Mouse (Mus musculus) lung, postnatal 0 days (tissue): ENCODE results near the gene Hba-a2. TPM values are rescaled to one million over a fixed set of nuclear protein-coding genes. Genes with fewer than 3 reads are reported as not detected.

Source experiments
- ATAC-seq: fragments of 200-750 bp; cut with Nextera tagmentation; 2 replicates; pipeline ENCODE4 v1.8.0; 2017; ENCODE audit warnings: moderate library complexity
- DNase-seq: peaks from one replicate; pipeline ENCODE4 v3.0.0-alpha.2; 2016; ENCODE audit warnings: low spot score
- H3K27ac ChIP-seq: fragments of 300-500 bp; sonication (generic); 2 replicates; pipeline ENCODE4 v1.5.1; 2014; ENCODE audit warnings: antibody characterized with exemption, mild to moderate bottlenecking, low read length, mixed read lengths
- H3K27me3 ChIP-seq: fragments of 300-500 bp; sonication (generic); replicated peaks from 2 replicates; pipeline ENCODE4 v1.6.1; 2014; ENCODE audit warnings: low read length, mixed read lengths; ENCODE audit not compliant: insufficient read depth
- H3K36me3 ChIP-seq: fragments of 300-500 bp; sonication (generic); 2 replicates; pipeline ENCODE4 v1.6.1; 2014; ENCODE audit warnings: low read length, mixed read lengths; ENCODE audit not compliant: insufficient read depth
- H3K4me1 ChIP-seq: fragments of 300-500 bp; sonication (generic); 2 replicates; pipeline ENCODE4 v1.6.1; 2014; ENCODE audit warnings: antibody characterized with exemption, low read depth, low read length, mixed read lengths; ENCODE audit not compliant: insufficient read depth
- H3K4me2 ChIP-seq: fragments of 300-500 bp; sonication (generic); replicated peaks from 2 replicates; pipeline ENCODE4 v1.6.1; 2014; ENCODE audit warnings: low read depth, mild to moderate bottlenecking, low read length, moderate library complexity, mixed read lengths
- H3K4me3 ChIP-seq: fragments of 300-500 bp; sonication (generic); 2 replicates; pipeline ENCODE4 v1.5.1; 2014; ENCODE audit warnings: low read depth, low read length
- H3K9ac ChIP-seq: fragments of 300-500 bp; sonication (generic); replicated peaks from 2 replicates; pipeline ENCODE4 v1.6.1; 2014; ENCODE audit warnings: low read depth, mild to moderate bottlenecking
- H3K9me3 ChIP-seq: fragments of 300-500 bp; sonication (generic); 2 replicates; pipeline ENCODE4 v1.6.1; 2016; ENCODE audit warnings: low read length, mixed read lengths
- CTCF ChIP-seq: IDR thresholded peaks from 2 replicates; pipeline ENCODE4 v1.5.1; 2016; ENCODE audit warnings: antibody characterized with exemption, mild to moderate bottlenecking
- EP300 ChIP-seq: IDR thresholded peaks from 2 replicates; pipeline ENCODE4 v1.6.1; 2016; ENCODE audit warnings: antibody characterized with exemption, mild to moderate bottlenecking, control low read depth
- WGBS: fragments of 180-500 bp; shearing (Covaris S2); extraction: QIAGEN DNeasy Blood & Tissue Kit; methylation state at CpG from one replicate; pipeline ENCODE4 v1.1.7; 2014; 5-methylcytosine and 5-hydroxymethylcytosine counted together
- polyA plus RNA-seq: library from polyadenylated mRNA; unstranded; fragments of >200 nt; fragmentation: Nextera tagmentation; extraction: Ambion mirVana; gene quantifications from 2 replicates; pipeline ENCODE4 v1.2.1, GENCODE M21; 2015

The Hba-a2 gene
- polyA plus RNA-seq, 1 experiment from 2014 or later, result 27,628 TPM

- ATAC-seq (no peak), DNase-seq (no peak)
- Histone ChIP-seq H3K27ac (no peak overlapping the region), H3K36me3 (no peaks in the 10 kb centered on the region), H3K4me2 (no peak overlapping the region), H3K9me3 (no peaks in the 10 kb centered on the region), H3K4me3 (no peak overlapping the region), H3K4me1 (no peaks in the 10 kb centered on the region), H3K9ac (no peak overlapping the region), H3K27me3 (no peaks in the 10 kb centered on the region)
- TF ChIP-seq CTCF (no peak), EP300 (no peak)
- 68% methylated on average over 1 of the region's 1 CpGs for WGBS
Measured at GRCm38 (mm10) chr11:32307006-32307405, 10.7 kb downstream of the Hba-a2 start.

- H3K27ac ChIP-seq, result no peak overlapping the region
- TF ChIP-seq EP300 (no peak), CTCF (no peak)
- WGBS, result 62% methylated on average over 4 of the region's 4 CpGs
- H3K9ac ChIP-seq, result no peak overlapping the region
- DNase-seq (no peak), ATAC-seq (no peak)
- H3K9me3 ChIP-seq, result no peaks in the 10 kb centered on the region
- H3K27me3 ChIP-seq, result no peaks in the 10 kb centered on the region
- H3K4me3 ChIP-seq, result no peak overlapping the region
- H3K4me1 ChIP-seq, result no peaks in the 10 kb centered on the region
- no peaks in the 10 kb centered on the region for H3K36me3 ChIP-seq
- no peak overlapping the region for H3K4me2 ChIP-seq
Measured at GRCm38 (mm10) chr11:32309446-32309845, 13.2 kb downstream of the Hba-a2 start.

- Histone ChIP-seq H3K4me1 (no peaks in the 10 kb centered on the region), H3K36me3 (no peaks in the 10 kb centered on the region), H3K9me3 (no peaks in the 10 kb centered on the region), H3K4me3 (no peak overlapping the region), H3K4me2 (no peak overlapping the region), H3K27ac (no peak overlapping the region), H3K9ac (no peak overlapping the region), H3K27me3 (no peaks in the 10 kb centered on the region)
- TF ChIP-seq EP300 (no peak), CTCF (no peak)
- no peak for DNase-seq
- 56% methylated on average over 3 of the region's 3 CpGs for whole genome bisulfite sequencing
- no peak for ATAC-seq
Measured at GRCm38 (mm10) chr11:32309928-32310327, 13.6 kb downstream of the Hba-a2 start.

GRCm38 (mm10) chr11:32316009-32316408 lies 19.7 kb downstream of the Hba-a2 start:
- H3K36me3 ChIP-seq, result no peaks in the 10 kb centered on the region
- ATAC-seq (no peak), DNase-seq (no peak)
- H3K9ac ChIP-seq, result no peak overlapping the region
- H3K4me2 ChIP-seq, result no peak overlapping the region
- H3K27me3 ChIP-seq, result no peaks in the 10 kb centered on the region
- H3K9me3 ChIP-seq, result no peaks in the 10 kb centered on the region
- no peak for TF ChIP-seq EP300
- no peak for TF ChIP-seq CTCF
- H3K4me1 ChIP-seq, result no peaks in the 10 kb centered on the region
- H3K27ac ChIP-seq, result no peak overlapping the region
- no peak overlapping the region for H3K4me3 ChIP-seq
- WGBS, result 73% methylated on average over 3 of the region's 3 CpGs

- Histone ChIP-seq H3K4me3 (no peak overlapping the region), H3K4me1 (no peaks in the 10 kb centered on the region), H3K4me2 (no peak overlapping the region), H3K27ac (no peak overlapping the region), H3K27me3 (no peaks in the 10 kb centered on the region), H3K9ac (no peak overlapping the region), H3K36me3 (no peaks in the 10 kb centered on the region), H3K9me3 (no peaks in the 10 kb centered on the region)
- TF ChIP-seq CTCF (no peak), EP300 (no peak)
- WGBS, result 58% methylated on average over 11 of the region's 11 CpGs
- ATAC-seq, result no peak
- no peak for DNase-seq
Measured at GRCm38 (mm10) chr11:32320507-32321195, 24.4 kb downstream of the Hba-a2 start.

GRCm38 (mm10) chr11:32321196-32321565 lies 24.9 kb downstream of the Hba-a2 start:
- Histone ChIP-seq H3K9ac (no peak overlapping the region), H3K4me1 (no peaks in the 10 kb centered on the region), H3K4me2 (no peak overlapping the region), H3K27me3 (no peaks in the 10 kb centered on the region), H3K4me3 (no peak overlapping the region), H3K27ac (no peak overlapping the region), H3K36me3 (no peaks in the 10 kb centered on the region), H3K9me3 (no peaks in the 10 kb centered on the region)
- ATAC-seq (peak; percentile 57), DNase-seq (peak; percentile 71)
- WGBS, result 33% methylated on average over 8 of the region's 8 CpGs
- TF ChIP-seq EP300, result no peak
- TF ChIP-seq CTCF, result peak; percentile 85

- Histone ChIP-seq H3K27ac (no peak overlapping the region), H3K27me3 (no peaks in the 10 kb centered on the region), H3K4me2 (peak overlapping the region; percentile 42), H3K4me1 (no peaks in the 10 kb centered on the region), H3K9ac (no peak overlapping the region), H3K9me3 (no peaks in the 10 kb centered on the region), H3K36me3 (no peaks in the 10 kb centered on the region), H3K4me3 (peak overlapping the region; percentile 14; the same call in 1 of the 2 replicates)
- 5% methylated on average over 15 of the region's 15 CpGs for WGBS
- TF ChIP-seq CTCF, result peak; percentile 93
- TF ChIP-seq EP300, result no peak
- peak; percentile 84 for ATAC-seq
- peak; percentile 84 for DNase-seq
Measured at GRCm38 (mm10) chr11:32324609-32325008, 28.3 kb downstream of the Hba-a2 start.
